Mouse (Mus musculus): ENCODE data around the gene Dcaf11.

Gene Dcaf11

DNA sequence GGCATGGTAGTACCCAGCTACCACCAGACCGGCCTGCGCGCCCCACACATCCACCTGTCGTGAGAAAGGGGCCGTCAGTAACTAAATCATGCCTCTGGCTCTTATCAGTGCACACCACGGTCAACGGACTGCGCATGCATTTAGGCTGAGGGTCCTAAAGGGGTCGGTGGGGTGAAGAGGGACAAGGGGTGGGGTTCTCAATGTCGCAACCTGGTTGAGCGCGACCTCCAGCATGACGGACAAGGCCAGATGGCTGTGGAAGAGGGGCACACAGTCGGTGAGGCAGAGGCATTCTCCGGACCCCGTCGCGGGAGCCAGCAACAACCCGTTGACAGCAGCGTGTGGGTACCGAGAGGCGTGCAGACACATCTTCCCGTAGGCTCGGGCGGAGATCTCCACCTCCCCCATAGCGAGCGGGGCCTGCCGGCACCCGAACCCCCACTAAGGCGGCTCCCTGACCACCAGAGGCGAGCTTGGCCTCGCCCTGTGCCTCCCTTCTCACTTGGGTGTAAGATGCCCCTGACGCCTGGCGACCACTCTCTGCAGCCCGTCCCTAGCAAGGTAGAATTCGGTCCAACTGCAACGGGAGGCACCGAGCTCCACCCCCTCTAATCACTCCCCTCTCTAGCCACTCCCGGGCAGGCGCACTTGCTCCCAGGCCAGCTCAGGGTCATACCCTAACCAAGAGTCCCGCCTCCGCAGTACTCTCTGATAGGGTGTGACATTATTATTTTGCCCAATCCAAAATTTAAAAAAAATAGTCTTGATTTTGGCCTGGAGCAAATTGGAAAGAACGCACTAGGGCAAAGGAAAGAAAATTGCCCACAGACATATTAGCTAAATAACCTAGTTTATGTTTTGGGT lies 25.1 kb downstream of the Dcaf11 start, which contains the start of gene Emc9:
Gene Emc9, minus strand, starts transcription at position 601 of the 864 bp plus-strand sequence.
- peak; percentile 77 to 86 for DNase-seq (ENCODE audit: low spot score in 2 of 2)

- DNase-seq (ENCODE audit: low spot score in 2 of 2): peak; percentile 42 to 45
Observed at GRCm38 (mm10) chr14:55585566-55585960, 25.8 kb downstream of the Dcaf11 start.

GRCm38 (mm10) chr14:55586149-55586548 lies 26.3 kb downstream of the Dcaf11 start:
- no peak for DNase-seq (ENCODE audit: low spot score in 2 of 2)

- no peak for DNase-seq (ENCODE audit: low spot score in 2 of 2)
Observed at GRCm38 (mm10) chr14:55589271-55589670, 29.5 kb downstream of the Dcaf11 start.

- no peak for DNase-seq (ENCODE audit: low spot score in 2 of 2)
Observed at GRCm38 (mm10) chr14:55589771-55590448, 30.1 kb downstream of the Dcaf11 start.

DNA sequence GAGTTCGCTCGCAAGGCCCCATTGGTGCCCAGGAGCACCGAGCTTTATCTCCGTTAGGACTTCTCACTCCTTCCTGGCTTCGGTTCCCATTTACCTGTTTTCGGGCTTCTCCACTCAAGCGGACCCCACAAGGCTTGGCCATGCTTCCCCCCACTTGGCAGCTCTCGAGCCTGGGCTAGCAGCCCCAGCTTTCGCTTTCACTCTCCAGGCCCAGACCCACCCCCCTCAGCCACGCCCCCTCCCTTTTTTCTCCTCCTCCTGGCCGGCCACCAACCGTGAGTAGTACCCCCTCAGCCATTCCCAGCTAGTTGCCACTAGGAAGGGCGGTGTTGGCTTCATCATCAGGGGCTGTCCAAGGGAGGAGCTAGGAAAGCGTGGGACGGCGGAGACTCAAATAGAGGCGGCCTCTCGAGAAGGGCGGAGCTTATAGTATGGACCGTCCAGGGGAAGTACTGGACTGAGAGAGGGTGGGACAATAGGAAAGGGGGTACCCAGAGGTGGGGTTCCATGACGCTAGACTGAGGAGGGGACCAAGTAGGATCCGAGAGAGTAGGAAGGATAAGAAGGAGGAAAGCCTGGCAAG lies 31.0 kb downstream of the Dcaf11 start, which contains the start of gene Psme2:
Gene Psme2, minus strand, starts transcription at position 366 of the 583 bp plus-strand sequence.
- peak in 1 of 2 experiments; percentile 84 for DNase-seq (ENCODE audit: low spot score in 2 of 2)

DNA sequence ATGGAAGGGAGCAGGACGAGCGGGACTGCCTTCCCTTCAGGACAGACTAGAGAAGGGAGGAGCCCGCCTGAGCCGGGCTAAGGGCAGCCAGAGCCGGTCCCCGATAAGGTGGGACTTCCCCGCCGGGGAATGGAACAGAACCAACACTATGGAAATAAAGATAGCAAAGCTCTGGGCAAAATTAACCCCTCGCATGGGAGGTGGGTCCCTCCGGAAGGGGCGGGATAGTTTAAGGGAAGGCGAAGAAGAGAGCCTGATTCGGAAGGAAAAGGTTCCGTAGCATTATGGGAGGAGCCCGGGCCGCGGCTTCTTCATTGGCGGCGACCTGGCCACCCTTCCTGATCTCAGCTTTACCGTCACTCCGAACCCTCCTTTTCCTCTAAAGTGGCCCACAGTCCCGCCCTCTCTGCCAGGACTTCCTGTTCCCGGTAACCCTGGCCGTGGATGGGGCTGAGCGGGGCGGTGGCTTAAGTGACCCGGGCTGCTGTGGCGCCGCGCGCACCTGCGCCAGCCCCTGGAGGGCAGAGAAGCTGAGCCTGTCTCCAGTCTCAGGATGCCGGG lies 31.6 kb downstream of the Dcaf11 start, which contains the start of gene Rnf31:
Gene Rnf31, plus strand, starts transcription at position 378 of the 561 bp plus-strand sequence.
- peak; percentile 88 to 91 for DNase-seq (ENCODE audit: low spot score in 2 of 2)

GRCm38 (mm10) chr14:55592226-55592625 lies 32.4 kb downstream of the Dcaf11 start:
- DNase-seq (ENCODE audit: low spot score in 2 of 2): peak in 1 of 2 experiments; percentile 40

DNA sequence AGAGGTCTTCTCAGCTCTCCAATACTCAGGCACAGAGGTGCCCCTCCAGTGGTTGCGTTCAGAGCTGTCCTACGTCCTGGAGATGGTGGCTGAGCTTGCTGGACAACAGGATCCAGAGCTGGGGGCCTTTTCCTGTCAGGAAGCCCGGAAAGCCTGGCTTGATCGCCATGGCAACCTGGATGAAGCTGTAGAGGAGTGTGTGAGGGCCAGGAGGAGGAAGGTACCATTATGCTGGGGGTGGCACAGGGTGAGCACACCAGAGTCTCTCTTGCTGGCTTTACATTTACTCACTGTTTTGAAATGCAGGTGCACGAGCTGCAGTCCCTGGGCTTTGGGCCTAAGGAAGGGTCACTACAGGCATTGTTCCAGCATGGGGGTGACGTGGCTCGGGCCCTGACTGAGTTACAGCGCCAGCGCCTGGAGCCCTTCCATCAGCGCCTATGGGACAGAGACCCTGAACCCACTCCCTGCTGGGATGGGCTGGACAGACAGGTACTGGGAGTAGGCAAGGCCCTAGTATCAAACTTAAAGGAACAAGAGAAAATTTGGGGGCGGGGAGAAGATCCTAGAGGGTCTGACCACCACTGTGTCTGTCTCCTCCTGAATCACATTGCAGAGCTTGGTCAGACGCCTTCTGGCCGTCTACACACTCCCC lies 36.4 kb downstream of the Dcaf11 start:
- no peak for DNase-seq (ENCODE audit: low spot score in 2 of 2)

- DNase-seq (ENCODE audit: low spot score in 2 of 2): no peak
Observed at GRCm38 (mm10) chr14:55598521-55599390, 39.0 kb downstream of the Dcaf11 start.

- no peak for DNase-seq (ENCODE audit: low spot score in 2 of 2)
Observed at GRCm38 (mm10) chr14:55603271-55603632, 43.4 kb downstream of the Dcaf11 start, which contains the start of gene Irf9. Irf9 (plus strand) TSS chr14:55603571.

GRCm38 (mm10) chr14:55603633-55604576 lies 44.1 kb downstream of the Dcaf11 start:
- DNase-seq (ENCODE audit: low spot score in 2 of 2): peak; percentile 90 to 93

GRCm38 (mm10) chr14:55604823-55605222 lies 45.0 kb downstream of the Dcaf11 start:
- DNase-seq (ENCODE audit: low spot score in 2 of 2): no peak

DNA sequence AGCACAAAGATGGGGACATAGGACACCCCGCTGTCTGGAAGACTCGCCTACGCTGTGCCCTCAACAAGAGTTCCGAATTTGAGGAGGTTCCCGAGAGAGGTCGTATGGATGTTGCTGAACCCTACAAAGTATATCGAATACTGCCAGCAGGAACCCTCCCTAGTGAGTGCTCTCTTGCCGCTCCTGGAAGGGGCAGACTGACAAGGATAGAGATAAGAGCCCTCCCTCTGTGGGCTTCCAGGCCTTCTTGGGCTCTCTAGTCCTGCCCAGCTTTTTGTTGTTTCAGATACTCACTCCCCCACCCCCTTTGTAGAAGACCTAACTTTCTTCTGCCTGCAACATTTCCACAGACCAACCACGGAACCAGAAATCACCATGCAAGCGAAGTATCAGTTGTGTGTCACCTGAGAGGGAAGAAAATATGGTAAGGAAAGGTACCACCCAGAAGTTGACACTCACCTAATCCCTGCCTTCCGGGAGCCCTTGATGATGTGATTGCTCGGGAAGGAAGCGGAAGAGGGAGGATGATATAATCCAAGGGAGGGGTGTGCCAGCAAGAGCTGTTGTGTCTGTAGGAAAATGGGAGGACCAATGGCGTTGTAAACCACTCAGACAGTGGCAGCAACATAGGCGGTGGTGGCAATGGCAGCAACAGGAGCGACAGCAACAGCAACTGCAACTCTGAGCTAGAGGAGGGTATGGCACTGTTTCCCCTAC lies 46.1 kb downstream of the Dcaf11 start:
- no peak for DNase-seq (ENCODE audit: low spot score in 2 of 2)

DNA sequence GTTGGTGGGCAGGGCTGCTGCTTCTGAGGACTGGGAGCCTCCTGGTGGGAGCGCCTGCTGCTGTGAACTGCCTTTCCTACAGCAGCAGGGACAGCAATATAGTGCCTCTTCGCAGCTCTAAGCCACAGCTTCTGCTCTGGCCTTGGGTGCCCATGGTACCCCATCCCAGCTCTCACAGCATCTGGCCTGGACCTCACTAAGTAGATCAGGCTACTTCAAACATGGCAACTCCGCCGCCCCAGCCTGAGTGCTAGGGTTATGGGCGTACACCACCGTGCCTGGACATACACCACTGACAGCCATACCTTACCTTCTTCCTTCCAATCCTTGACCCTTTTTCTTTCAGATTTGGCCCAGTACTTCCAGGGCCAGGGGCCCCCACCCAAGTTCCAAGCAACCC lies 48.5 kb downstream of the Dcaf11 start:
- DNase-seq (ENCODE audit: low spot score in 2 of 2): no peak

- DNase-seq (ENCODE audit: low spot score in 2 of 2): no peak
Observed at GRCm38 (mm10) chr14:55613346-55613745, 53.5 kb downstream of the Dcaf11 start.

- peak in 1 of 2 experiments; percentile 27 for DNase-seq (ENCODE audit: low spot score in 2 of 2)
Observed at GRCm38 (mm10) chr14:55614565-55615178, 54.9 kb downstream of the Dcaf11 start.

- no peak for DNase-seq (ENCODE audit: low spot score in 2 of 2)
Observed at GRCm38 (mm10) chr14:55615876-55616275, 56.1 kb downstream of the Dcaf11 start.
